Mouse (Mus musculus) bone marrow, adult 2 months (tissue): ENCODE data around the gene Spock2.

Source experiments
- CTCF ChIP-seq: fragments of 200-500 bp; IDR thresholded peaks from 2 replicates; pipeline ENCODE4 v1.5.1; 2011; ENCODE audit warnings: low read length, control low read depth; ENCODE audit not compliant: control insufficient read depth, insufficient read depth
- POLR2A ChIP-seq: fragments of 200-500 bp; IDR thresholded peaks from 2 replicates; pipeline ENCODE4 v1.6.1; 2011; ENCODE audit warnings: low read depth, mild to moderate bottlenecking, control low read depth, low read length, borderline replicate concordance; ENCODE audit not compliant: control insufficient read depth

DNA sequence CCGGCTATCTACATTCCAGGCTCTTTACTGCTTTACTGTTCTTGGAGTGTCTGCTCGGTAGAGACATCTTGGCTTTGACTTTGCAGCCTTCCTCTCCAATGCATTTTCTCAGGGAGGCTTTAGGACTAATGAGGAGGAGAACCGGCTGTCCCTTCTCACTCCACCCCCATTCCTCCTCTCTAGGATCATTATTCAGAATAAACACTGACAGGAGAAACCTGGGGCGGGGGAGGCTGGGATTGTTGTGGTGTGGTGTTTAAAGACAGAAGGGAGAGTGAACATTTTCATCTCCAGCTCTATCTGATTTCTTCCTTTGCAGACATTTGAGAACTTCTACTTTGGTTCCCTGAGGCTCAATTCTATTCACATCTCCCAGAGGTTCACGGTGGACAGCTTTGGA lies 8.2 kb upstream of the Spock2 start:
- TF ChIP-seq CTCF (no peak), POLR2A (no peak)
